Mouse (Mus musculus) embryonic stem cell, embryonic (primary cell): Measurements from ENCODE around the gene Olfr155.

ENCODE experiments used
- CTCF ChIA-PET, 4 experiments: fragments of 300-600 bp in 2 of 4; fragments of 350-600 bp in 2 of 4; sonication (Branson Sonifier 250); formaldehyde crosslinking; loops; one replicate each; lab custom pipeline; 2022; ENCODE audit warnings: inconsistent platforms in 2 of 4; lab: Charles Lee
- POLR2A ChIA-PET, 4 experiments: fragments of 300-600 bp in 2 of 4; fragments of 350-600 bp in 2 of 4; sonication (Branson Sonifier 250); formaldehyde crosslinking; loops; one replicate each; lab custom pipeline; 2022; ENCODE audit warnings: antibody characterized with exemption in 4 of 4, inconsistent platforms in 1 of 4; lab: Charles Lee

Gene Olfr155

GRCm38 (mm10) chr4:43875160-43875918 lies 24.0 kb downstream of the Olfr155 start, which contains the start of gene Reck:
Gene Reck (plus strand): TSS chr4:43875530.
- ChIA-PET POLR2A (interaction anchor here in 3 of 4 experiments (0.5 to 1.5 kb wide), 7 partner anchors 14 to 859 kb away, joined by 3 to 8 read pairs (median 4); no protein-coding TSS in a partner anchor), CTCF (interaction anchor here (0.6 to 3.1 kb wide), 8 partner anchors 14 to 168 kb away, joined by 3 to 12 read pairs (median 4); no protein-coding TSS in a partner anchor)

DNA sequence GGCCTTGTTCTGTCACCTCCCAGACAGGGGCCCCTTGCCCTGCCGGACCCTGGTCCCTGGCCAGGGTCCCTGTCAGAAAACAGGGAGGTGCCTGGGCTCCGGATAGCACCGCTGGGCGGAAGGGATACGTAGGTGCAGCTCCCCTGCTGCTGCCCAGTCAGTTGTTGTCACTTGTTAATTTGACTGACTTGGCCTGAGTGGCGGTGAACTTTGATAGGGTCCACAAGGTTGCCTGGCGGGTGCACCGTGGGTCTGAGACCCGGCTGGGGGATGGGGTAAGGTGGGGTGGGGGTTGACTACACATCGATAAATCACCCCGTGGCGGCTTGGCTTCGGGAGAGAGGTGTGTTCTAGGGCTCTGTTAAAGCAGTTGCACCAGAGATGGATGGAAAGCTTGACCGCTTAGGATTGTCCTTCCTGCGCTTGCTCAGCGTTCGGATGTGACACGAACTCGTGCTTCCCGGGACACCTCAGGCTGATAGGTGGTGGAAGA lies 24.6 kb downstream of the Olfr155 start:
- CTCF ChIA-PET = no interaction called here
- POLR2A ChIA-PET = interaction anchor here in 3 of 4 experiments (0.7 to 1.5 kb wide), 5 partner anchors 50 to 246 kb away, joined by 3 to 8 read pairs (median 4); no protein-coding TSS in a partner anchor

DNA sequence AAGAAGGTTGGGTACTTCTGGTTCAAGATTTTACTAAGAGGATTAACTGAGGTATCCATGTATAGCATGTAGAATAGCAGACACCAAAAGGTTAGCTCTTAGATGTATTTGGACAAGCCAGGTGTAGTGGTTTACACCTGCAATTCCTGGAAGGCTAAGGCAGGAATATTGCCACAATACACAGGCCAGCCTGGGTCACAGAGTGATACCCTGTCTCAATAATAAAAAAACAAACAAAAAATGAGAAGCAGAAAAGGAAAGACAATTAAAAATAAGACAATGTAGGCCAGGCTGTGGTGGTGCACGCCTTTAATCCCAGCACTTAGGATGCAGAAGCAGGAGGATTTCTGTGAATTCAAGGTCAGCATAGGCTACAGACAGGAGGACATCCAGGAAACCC lies 25.9 kb downstream of the Olfr155 start:
- POLR2A ChIA-PET = no interaction called here
- CTCF ChIA-PET = interaction anchor here in 1 of 4 experiments (0.6 kb wide), 1 partner anchor 248 kb away, joined by 10 read pairs; no protein-coding TSS in a partner anchor

DNA sequence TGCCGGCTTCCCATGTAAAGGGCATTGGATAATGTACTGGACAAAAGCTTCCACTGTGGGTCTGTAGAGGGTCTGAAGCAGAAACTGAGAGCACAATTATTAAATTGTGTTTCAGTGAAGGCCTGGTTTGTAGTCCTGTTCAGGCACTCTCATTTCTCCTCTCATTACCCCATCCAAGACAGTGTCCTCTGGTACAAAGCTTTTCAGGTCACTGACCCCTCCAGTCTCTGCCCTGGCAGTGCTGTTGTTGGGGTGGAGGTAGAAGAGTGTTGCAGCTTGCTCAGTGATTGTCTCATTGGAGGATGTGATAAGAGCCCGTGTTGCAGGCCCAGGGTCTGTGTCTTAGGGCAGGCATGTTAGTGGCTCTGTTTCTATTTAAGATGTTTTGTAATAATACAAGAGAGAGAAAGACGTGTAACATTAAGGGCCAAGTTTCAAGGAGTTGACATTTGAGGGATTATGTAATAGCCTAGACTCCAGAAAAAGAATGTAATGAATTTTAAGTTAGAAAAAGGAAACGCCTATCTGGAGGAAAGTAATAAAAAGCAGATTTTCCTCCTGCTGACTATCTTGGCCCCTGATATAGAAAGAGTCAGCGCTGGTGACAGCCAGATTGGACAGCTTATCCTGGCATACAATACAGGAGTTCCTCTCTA lies 26.9 kb downstream of the Olfr155 start:
- ChIA-PET CTCF (no interaction called here), POLR2A (no interaction called here)

DNA sequence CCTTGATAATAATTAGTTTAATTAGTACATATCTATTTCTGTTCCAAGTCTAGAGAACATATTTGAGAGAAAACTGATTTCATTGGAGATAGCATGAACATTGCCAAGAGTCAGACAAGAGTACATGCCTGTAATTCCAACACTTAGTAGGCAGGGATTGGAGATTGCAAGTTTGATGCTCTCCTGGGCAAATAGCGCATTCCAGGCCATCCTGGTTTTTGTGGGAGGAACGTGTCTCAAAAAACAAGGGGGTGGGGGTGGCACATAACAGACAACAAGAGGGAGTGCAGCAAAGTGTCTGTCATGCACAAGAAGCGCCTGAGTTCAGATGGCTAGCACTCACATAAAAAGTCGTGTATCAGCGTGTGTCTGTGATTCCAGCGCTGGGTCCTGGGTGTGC lies 28.2 kb downstream of the Olfr155 start:
- POLR2A ChIA-PET = interaction anchor here in 1 of 4 experiments (0.6 kb wide), 2 partner anchors 159 to 643 kb away, joined by 3 to 4 read pairs; no protein-coding TSS in a partner anchor

DNA sequence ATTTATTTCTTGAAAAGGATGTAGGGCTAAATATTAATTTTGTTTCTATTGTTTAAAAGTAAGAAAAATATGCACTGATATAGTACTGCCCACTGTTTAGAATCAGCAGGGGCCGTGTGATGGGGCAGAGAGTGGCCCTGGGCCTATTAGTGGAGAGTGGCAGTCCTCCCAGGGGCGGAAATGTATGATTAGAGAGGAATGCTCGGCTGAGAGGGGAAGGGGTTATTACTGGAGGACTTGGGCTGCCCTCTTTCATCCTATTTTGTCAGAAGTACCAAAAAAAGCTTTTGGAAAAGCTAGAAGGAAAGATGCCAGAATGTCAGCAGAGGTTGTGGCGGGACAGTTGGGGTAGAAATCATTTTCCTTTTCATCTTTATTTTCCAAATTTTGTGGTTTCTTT lies 32.8 kb downstream of the Olfr155 start:
- CTCF ChIA-PET = no interaction called here
- POLR2A ChIA-PET = no interaction called here

More for the DNA sequence above, 28.2 kb downstream of the Olfr155 start:
- CTCF ChIA-PET = interaction anchor here in 1 of 4 experiments (0.6 kb wide), 1 partner anchor 1110 kb away, joined by 5 read pairs; no protein-coding TSS in a partner anchor

DNA sequence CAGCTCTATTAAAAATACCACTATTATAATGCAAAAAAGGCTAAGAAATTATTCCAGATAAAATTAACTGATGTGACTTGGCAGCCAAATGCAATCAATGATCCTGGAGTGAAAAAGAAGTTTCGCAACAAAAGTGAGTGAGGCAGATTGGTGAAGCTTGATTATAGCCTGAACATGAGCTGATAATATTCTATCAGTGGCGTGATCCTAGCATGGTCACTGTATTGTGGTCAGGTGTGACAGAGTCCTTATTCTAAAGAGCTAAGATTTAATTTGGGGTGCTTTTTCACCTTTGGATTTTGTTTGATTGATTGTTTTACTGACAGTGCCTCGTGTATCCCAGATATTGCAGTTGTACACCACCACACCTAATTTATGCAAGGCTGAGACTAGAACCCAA lies 39.9 kb downstream of the Olfr155 start:
- ChIA-PET CTCF (interaction anchor here in 3 of 4 experiments (0.6 to 1.2 kb wide), 9 partner anchors 15 to 319 kb away, joined by 3 to 9 read pairs (median 4); no protein-coding TSS in a partner anchor), POLR2A (interaction anchor here in 1 of 4 experiments (0.7 to 1.9 kb wide), 4 partner anchors 99 to 187 kb away, joined by 3 to 5 read pairs (median 4); no protein-coding TSS in a partner anchor)

- POLR2A ChIA-PET = interaction anchor here in 1 of 4 experiments (1.0 to 1.5 kb wide), 3 partner anchors 9 to 134 kb away, joined by 3 to 4 read pairs (median 3); no protein-coding TSS in a partner anchor
Observed at GRCm38 (mm10) chr4:43897209-43897608, 45.8 kb downstream of the Olfr155 start.

GRCm38 (mm10) chr4:43899197-43899596 lies 47.8 kb downstream of the Olfr155 start:
- CTCF ChIA-PET = no interaction called here

More at GRCm38 (mm10) chr4:43897209-43897608, 45.8 kb downstream of the Olfr155 start:
- CTCF ChIA-PET = interaction anchor here in 3 of 4 experiments (0.7 to 3.4 kb wide), 3 partner anchors 9 kb away, joined by 3 to 9 read pairs (median 4); no protein-coding TSS in a partner anchor

DNA sequence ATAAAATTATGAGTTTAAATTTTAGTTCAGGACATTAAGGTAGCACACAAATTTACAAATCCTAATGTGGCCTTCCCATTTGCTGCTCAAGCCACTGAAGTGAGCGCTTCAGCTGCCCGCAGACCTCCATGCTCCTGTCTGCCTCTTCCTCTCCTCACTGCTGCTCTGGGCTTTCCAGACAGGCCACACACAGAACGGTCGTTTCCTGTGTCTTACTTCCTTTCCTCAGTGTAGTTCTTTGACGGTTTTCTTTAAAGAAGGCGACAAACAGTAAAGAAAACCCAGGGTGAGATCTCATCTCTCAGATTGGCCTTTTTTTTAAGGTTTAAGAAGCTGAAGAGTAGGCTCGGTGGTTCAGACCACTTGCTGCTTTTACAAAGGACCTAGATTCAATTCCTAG lies 52.3 kb downstream of the Olfr155 start:
- ChIA-PET POLR2A (no interaction called here), CTCF (no interaction called here)

More at GRCm38 (mm10) chr4:43899197-43899596, 47.8 kb downstream of the Olfr155 start:
- POLR2A ChIA-PET = no interaction called here

GRCm38 (mm10) chr4:43906443-43906842 lies 55.1 kb downstream of the Olfr155 start:
- POLR2A ChIA-PET = interaction anchor here in 3 of 4 experiments (0.5 to 1.6 kb wide), 9 partner anchors 9 to 170 kb away, joined by 3 to 8 read pairs (median 3); partner anchors contain the start of gene Clta (in 1 of the 3)
- CTCF ChIA-PET = interaction anchor here (0.5 to 2.4 kb wide), 52 partner anchors 8 to 262 kb away, joined by 3 to 20 read pairs (median 4); partner anchors contain the start of genes Glipr2 (in 2 of the 4), Ccin (in 1 of the 4), Olfr157 (in 1 of the 4) and Olfr71 (in 1 of the 4)
